Mouse (Mus musculus): ENCODE measurements around the gene Il17rd.
A peak's percentile ranks its signal among the peaks of the same experiment; 100 is the strongest.

The Il17rd gene

GRCm38 (mm10) chr14:27038783-27039182, at the start of gene Il17rd:
TSS of gene Il17rd (plus strand) at chr14:27038941.
- peak; percentile 94 for DNase-seq (ENCODE audit: low read depth, low spot score)

GRCm38 (mm10) chr14:26991622-26992021, 47.1 kb upstream of the Il17rd start:
- peak; percentile 61 for DNase-seq (ENCODE audit: low read depth, low spot score)

- DNase-seq (ENCODE audit: low read depth, low spot score): no peak
Measured at GRCm38 (mm10) chr14:26993427-26993826, 45.3 kb upstream of the Il17rd start.

- DNase-seq (ENCODE audit: low read depth, low spot score): peak; percentile 50
Measured at GRCm38 (mm10) chr14:26994211-26994741, 44.5 kb upstream of the Il17rd start, which contains the start of gene Hesx1. TSS of gene Hesx1 (plus strand) at chr14:26994416.

GRCm38 (mm10) chr14:26996257-26996656, 42.5 kb upstream of the Il17rd start:
- no peak for DNase-seq (ENCODE audit: low read depth, low spot score)

- peak; percentile 13 for DNase-seq (ENCODE audit: low read depth, low spot score)
Measured at GRCm38 (mm10) chr14:27000386-27000785, 38.4 kb upstream of the Il17rd start.

GRCm38 (mm10) chr14:27004906-27005305, 33.8 kb upstream of the Il17rd start:
- DNase-seq (ENCODE audit: low read depth, low spot score): peak; percentile 19

- DNase-seq (ENCODE audit: low read depth, low spot score): no peak
Measured at GRCm38 (mm10) chr14:27005937-27006336, 32.8 kb upstream of the Il17rd start.

- DNase-seq (ENCODE audit: low read depth, low spot score): no peak
Measured at GRCm38 (mm10) chr14:27011561-27011960, 27.2 kb upstream of the Il17rd start.

GRCm38 (mm10) chr14:27013658-27014057, 25.1 kb upstream of the Il17rd start:
- DNase-seq (ENCODE audit: low read depth, low spot score): no peak

GRCm38 (mm10) chr14:27017936-27018335, 20.8 kb upstream of the Il17rd start:
- no peak for DNase-seq (ENCODE audit: low read depth, low spot score)

- no peak for DNase-seq (ENCODE audit: low read depth, low spot score)
Measured at GRCm38 (mm10) chr14:27019850-27020249, 18.9 kb upstream of the Il17rd start.

GRCm38 (mm10) chr14:27022876-27023275, 15.9 kb upstream of the Il17rd start:
- DNase-seq (ENCODE audit: low read depth, low spot score): peak; percentile 73

- DNase-seq (ENCODE audit: low read depth, low spot score): no peak
Measured at GRCm38 (mm10) chr14:27024664-27025063, 14.1 kb upstream of the Il17rd start.

- DNase-seq (ENCODE audit: low read depth, low spot score): peak; percentile 89
Measured at GRCm38 (mm10) chr14:27029771-27030173, 9.0 kb upstream of the Il17rd start.

- DNase-seq (ENCODE audit: low read depth, low spot score): peak; percentile 85
Measured at GRCm38 (mm10) chr14:27031142-27031541, 7.6 kb upstream of the Il17rd start.

- no peak for DNase-seq (ENCODE audit: low read depth, low spot score)
Measured at GRCm38 (mm10) chr14:27037513-27037912, 1.2 kb upstream of the Il17rd start.

GRCm38 (mm10) chr14:27039281-27040248, 824 bp downstream of the Il17rd start:
- no peak for DNase-seq (ENCODE audit: low read depth, low spot score)

GRCm38 (mm10) chr14:27040451-27040850, 1.7 kb downstream of the Il17rd start:
- DNase-seq (ENCODE audit: low read depth, low spot score): no peak

- DNase-seq (ENCODE audit: low read depth, low spot score): no peak
Measured at GRCm38 (mm10) chr14:27042280-27042983, 3.7 kb downstream of the Il17rd start.

- DNase-seq (ENCODE audit: low read depth, low spot score): no peak
Measured at GRCm38 (mm10) chr14:27043416-27043815, 4.7 kb downstream of the Il17rd start.

All from forelimb bud, embryonic 11.5 days (tissue).